Mouse (Mus musculus): Measurements from ENCODE around the gene 2610528J11Rik. TPM values are rescaled to one million over a fixed set of nuclear protein-coding genes. Genes with fewer than 3 reads are reported as not detected.

2610528J11Rik gene
- polyA plus RNA-seq (2014; fragmentation: Illumina TruSeq; extraction: RNeasy Lipid Tissue Mini Kit (QIAGEN cat#74804); ENCODE audit: low read depth, low replicate concordance): 24.2 TPM

DNA sequence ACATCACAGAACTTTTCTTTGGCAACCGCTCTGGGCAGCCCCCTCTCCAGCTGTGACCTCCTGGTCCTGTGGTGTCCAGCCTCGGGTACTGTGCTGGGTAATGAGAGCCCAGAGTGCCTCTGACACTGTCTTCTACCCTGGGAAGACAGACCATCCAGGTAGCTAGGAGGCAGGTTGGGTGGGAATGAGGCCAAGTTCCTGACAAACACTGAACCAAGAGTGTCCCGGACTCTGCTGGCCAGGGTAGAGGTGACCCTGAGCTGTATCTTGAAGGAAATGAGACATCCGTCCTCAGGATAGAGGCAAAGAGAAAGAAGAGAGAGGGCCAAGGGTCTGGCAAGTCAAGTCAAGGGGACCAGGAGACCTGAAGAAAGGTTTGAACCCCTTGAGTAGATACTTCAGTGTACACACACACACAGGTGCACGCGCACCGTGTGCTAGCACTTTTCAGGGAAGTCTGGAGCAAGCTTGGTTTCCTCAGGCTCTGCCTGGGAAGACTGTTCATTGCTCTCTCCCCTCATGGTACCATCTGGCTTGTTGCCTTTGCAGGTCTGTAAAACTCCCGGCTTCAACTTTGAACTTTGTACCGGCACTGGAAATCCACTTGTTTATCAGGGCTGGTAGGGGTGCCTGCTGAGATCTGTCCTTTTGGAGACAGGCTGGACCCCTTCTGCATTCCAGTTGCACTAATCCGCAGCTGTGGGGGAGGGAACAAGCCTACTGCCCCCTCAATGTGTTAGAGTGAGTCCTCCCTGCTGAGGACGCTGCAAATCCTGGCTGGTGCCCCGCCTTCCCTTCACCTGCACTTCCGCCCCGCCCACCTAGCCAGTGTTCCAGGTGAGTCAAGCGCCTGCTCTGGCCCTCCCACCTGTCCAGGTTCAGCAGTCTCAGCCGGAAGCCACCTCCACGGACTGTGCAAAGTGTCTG lies at the start of gene 2610528J11Rik:
Gene 2610528J11Rik, plus strand, starts transcription at position 592 of the 927 bp plus-strand sequence.

DNA sequence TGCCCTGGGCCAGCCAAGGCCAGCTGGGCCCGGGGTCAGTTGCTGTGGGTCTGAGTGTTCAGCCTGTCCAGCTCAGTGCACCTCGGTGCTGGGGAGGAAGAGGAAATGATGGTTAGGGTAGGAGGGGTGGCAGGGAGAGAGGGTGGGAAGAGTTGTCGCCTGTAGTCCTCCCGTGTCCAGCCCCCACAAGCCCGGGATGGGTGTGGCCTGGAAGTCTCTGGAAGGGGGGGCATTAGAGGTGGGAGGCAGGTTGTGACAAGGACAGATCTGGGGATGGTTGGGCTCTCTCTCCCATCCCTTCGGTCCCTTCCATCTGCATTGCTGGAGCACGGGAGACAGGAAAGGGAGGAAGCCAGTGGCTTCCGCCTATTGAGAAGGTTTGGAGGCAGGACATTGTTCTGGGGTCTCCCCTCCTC lies 37.1 kb upstream of the 2610528J11Rik start, which contains the start of gene Tie1:
Gene Tie1, minus strand, starts transcription at position 345 of the 416 bp plus-strand sequence.

DNA sequence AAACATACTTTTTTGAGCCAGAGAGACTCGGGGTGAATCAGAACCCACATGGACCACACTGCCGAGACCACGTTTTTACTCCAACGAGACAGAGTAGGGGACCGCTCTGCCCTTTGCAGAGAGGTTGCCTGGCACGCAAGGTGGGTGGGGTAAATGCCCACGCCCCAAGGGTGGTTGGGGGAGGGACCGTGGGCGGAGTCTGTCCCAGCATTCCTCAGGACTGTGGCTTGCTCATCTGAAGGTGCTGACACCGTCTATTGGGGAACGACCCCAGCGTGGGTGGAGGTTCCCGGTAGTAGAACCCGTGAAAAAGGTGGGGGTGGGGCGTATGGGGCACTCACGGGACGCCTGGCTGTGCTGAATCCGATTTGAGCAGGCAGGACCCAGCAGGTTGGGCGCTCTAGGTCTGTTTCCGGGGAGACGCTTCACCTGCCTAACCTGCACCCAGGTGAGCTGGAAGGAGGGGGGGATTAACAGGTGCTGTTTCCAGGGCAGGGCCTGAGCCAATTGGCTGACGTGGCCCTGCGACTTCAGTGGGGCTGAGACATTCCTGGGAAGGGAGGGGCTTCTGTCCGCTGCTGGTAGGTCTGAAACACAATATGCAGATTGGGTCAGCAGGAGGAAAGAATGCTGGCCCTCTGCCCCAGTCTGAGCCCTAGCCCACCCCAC lies 16.9 kb downstream of the 2610528J11Rik start, which contains the start of gene Tmem125:
Gene Tmem125, minus strand, starts transcription at position 453 of the 669 bp plus-strand sequence.

Other genes with a start within 250 kb of the 2610528J11Rik start
- gene Ptprf, start 235.6 kb upstream of the 2610528J11Rik start, polyA plus RNA-seq (2014; fragmentation: Illumina TruSeq; extraction: RNeasy Lipid Tissue Mini Kit (QIAGEN cat#74804); ENCODE audit: low read depth, low replicate concordance): 74.7 TPM
- gene Szt2, start 117.7 kb upstream of the 2610528J11Rik start, polyA plus RNA-seq (2014; fragmentation: Illumina TruSeq; extraction: RNeasy Lipid Tissue Mini Kit (QIAGEN cat#74804); ENCODE audit: low read depth, low replicate concordance): 17.6 TPM
- 52.9 TPM for gene Med8, start 117.7 kb upstream of the 2610528J11Rik start, polyA plus RNA-seq (2014; fragmentation: Illumina TruSeq; extraction: RNeasy Lipid Tissue Mini Kit (QIAGEN cat#74804); ENCODE audit: low read depth, low replicate concordance)
- 60.1 TPM for gene Elovl1, start 98.9 kb upstream of the 2610528J11Rik start, polyA plus RNA-seq (2014; fragmentation: Illumina TruSeq; extraction: RNeasy Lipid Tissue Mini Kit (QIAGEN cat#74804); ENCODE audit: low read depth, low replicate concordance)
- gene Cdc20, start 89.6 kb upstream of the 2610528J11Rik start, polyA plus RNA-seq (2014; fragmentation: Illumina TruSeq; extraction: RNeasy Lipid Tissue Mini Kit (QIAGEN cat#74804); ENCODE audit: low read depth, low replicate concordance): 6.7 TPM
- gene Mpl, start 69.5 kb upstream of the 2610528J11Rik start, polyA plus RNA-seq (2014; fragmentation: Illumina TruSeq; extraction: RNeasy Lipid Tissue Mini Kit (QIAGEN cat#74804); ENCODE audit: low read depth, low replicate concordance): not detected
- gene Tie1, start 36.9 kb upstream of the 2610528J11Rik start, polyA plus RNA-seq (2014; fragmentation: Illumina TruSeq; extraction: RNeasy Lipid Tissue Mini Kit (QIAGEN cat#74804); ENCODE audit: low read depth, low replicate concordance): 22.7 TPM
- gene Tmem125, start 17.0 kb downstream of the 2610528J11Rik start, polyA plus RNA-seq (2014; fragmentation: Illumina TruSeq; extraction: RNeasy Lipid Tissue Mini Kit (QIAGEN cat#74804); ENCODE audit: low read depth, low replicate concordance): 12.2 TPM
- gene Cfap57, start 93.8 kb downstream of the 2610528J11Rik start, polyA plus RNA-seq (2014; fragmentation: Illumina TruSeq; extraction: RNeasy Lipid Tissue Mini Kit (QIAGEN cat#74804); ENCODE audit: low read depth, low replicate concordance): 3.2 TPM
- 50.1 TPM for gene Ebna1bp2, start 93.8 kb downstream of the 2610528J11Rik start, polyA plus RNA-seq (2014; fragmentation: Illumina TruSeq; extraction: RNeasy Lipid Tissue Mini Kit (QIAGEN cat#74804); ENCODE audit: low read depth, low replicate concordance)
- not detected for gene Olfr62, start 132.0 kb downstream of the 2610528J11Rik start, polyA plus RNA-seq (2014; fragmentation: Illumina TruSeq; extraction: RNeasy Lipid Tissue Mini Kit (QIAGEN cat#74804); ENCODE audit: low read depth, low replicate concordance)
- not detected for gene Olfr1342, start 165.8 kb downstream of the 2610528J11Rik start, polyA plus RNA-seq (2014; fragmentation: Illumina TruSeq; extraction: RNeasy Lipid Tissue Mini Kit (QIAGEN cat#74804); ENCODE audit: low read depth, low replicate concordance)
- gene Olfr1341, start 176.5 kb downstream of the 2610528J11Rik start, polyA plus RNA-seq (2014; fragmentation: Illumina TruSeq; extraction: RNeasy Lipid Tissue Mini Kit (QIAGEN cat#74804); ENCODE audit: low read depth, low replicate concordance): 0.16 TPM
- gene Olfr1340, start 193.1 kb downstream of the 2610528J11Rik start, polyA plus RNA-seq (2014; fragmentation: Illumina TruSeq; extraction: RNeasy Lipid Tissue Mini Kit (QIAGEN cat#74804); ENCODE audit: low read depth, low replicate concordance): not detected
- gene Olfr1339, start 205.2 kb downstream of the 2610528J11Rik start, polyA plus RNA-seq (2014; fragmentation: Illumina TruSeq; extraction: RNeasy Lipid Tissue Mini Kit (QIAGEN cat#74804); ENCODE audit: low read depth, low replicate concordance): not detected
- 2.2 TPM for gene Olfr1338, start 231.7 kb downstream of the 2610528J11Rik start, polyA plus RNA-seq (2014; fragmentation: Illumina TruSeq; extraction: RNeasy Lipid Tissue Mini Kit (QIAGEN cat#74804); ENCODE audit: low read depth, low replicate concordance)